Mouse (Mus musculus) MEL (cell line): ENCODE results near the gene Lrp10. TPM values are rescaled to one million over a fixed set of nuclear protein-coding genes. Genes with fewer than 3 reads are reported as not detected.
A peak's percentile ranks its signal among the peaks of the same experiment; 100 is the strongest.

ENCODE experiments used
- DNase-seq: peaks from one replicate; pipeline ENCODE4 v3.0.0; 2011; ENCODE audit warnings: low read depth, low spot score
- H3K27ac ChIP-seq: 2 replicates; pipeline ENCODE4 v1.5.1; 2012; ENCODE audit warnings: low read depth, mild to moderate bottlenecking, control low read depth, low read length, moderate library complexity; ENCODE audit not compliant: control insufficient read depth
- H3K27me3 ChIP-seq, 2 experiments: fragments of 150-350 bp in 1 of 2; sonication (generic) in 1 of 2; 2 replicates each; pipeline ENCODE4 v1.6.1; 2012; ENCODE audit warnings: low read length in 2 of 2, mild to moderate bottlenecking in 2 of 2, improper control_type of control experiment in 1 of 2, moderate library complexity in 1 of 2; ENCODE audit not compliant: insufficient read depth in 2 of 2, control insufficient read depth in 1 of 2
- H3K36me3 ChIP-seq, 2 experiments: 2 replicates each; pipeline ENCODE4 v1.6.1; 2012 to 2014; ENCODE audit warnings: low read length in 2 of 2, improper control_type of control experiment in 1 of 2, inconsistent platforms in 1 of 2, mild to moderate bottlenecking in 1 of 2; ENCODE audit not compliant: insufficient read depth in 2 of 2, control insufficient read depth in 1 of 2
- H3K4me1 ChIP-seq, 2 experiments: fragments of 150-350 bp in 1 of 2; sonication (generic) in 1 of 2; 2 replicates each; pipeline ENCODE4 v1.6.1; 2012; ENCODE audit warnings: low read length in 2 of 2, improper control_type of control experiment in 1 of 2, mild to moderate bottlenecking in 1 of 2; ENCODE audit not compliant: insufficient read depth in 2 of 2, control insufficient read depth in 1 of 2
- H3K4me3 ChIP-seq, 2 experiments: fragments of 150-350 bp in 1 of 2; sonication (generic) in 1 of 2; 2 replicates each; pipeline ENCODE4 v1.5.1; 2012; ENCODE audit warnings: low read depth in 2 of 2, low read length in 2 of 2, mild to moderate bottlenecking in 2 of 2, moderate library complexity in 2 of 2, control low read depth in 1 of 2, improper control_type of control experiment in 1 of 2; ENCODE audit not compliant: control insufficient read depth in 1 of 2, insufficient read depth in 1 of 2
- H3K79me2 ChIP-seq: 2 replicates; pipeline ENCODE4 v1.6.1; 2012; ENCODE audit warnings: mild to moderate bottlenecking, low read length, moderate library complexity; ENCODE audit not compliant: control insufficient read depth, poor library complexity, insufficient read depth
- H3K9ac ChIP-seq: 2 replicates; pipeline ENCODE4 v1.6.1; 2012; ENCODE audit warnings: low read depth, mild to moderate bottlenecking, control low read depth, low read length, moderate library complexity; ENCODE audit not compliant: control insufficient read depth, poor library complexity, severe bottlenecking
- H3K9me3 ChIP-seq: fragments of 150-350 bp; sonication (generic); replicated peaks from 2 replicates; pipeline ENCODE4 v1.6.1; 2012; ENCODE audit warnings: mild to moderate bottlenecking, low read length, improper control_type of control experiment, moderate library complexity; ENCODE audit not compliant: insufficient read depth
- BHLHE40 ChIP-seq: IDR thresholded peaks from 2 replicates; pipeline ENCODE4 v1.6.1; 2012; ENCODE audit warnings: low read depth, mild to moderate bottlenecking, inconsistent platforms, low read length, improper control_type of control experiment, borderline replicate concordance
- CTCF ChIP-seq, 3 experiments: IDR thresholded peaks in 2 of 3; conservative IDR thresholded peaks in 1 of 3; 2 replicates each; pipeline ENCODE4 v1.5.1; 2011 to 2012; ENCODE audit warnings: low read length in 3 of 3, low read depth in 2 of 3, mild to moderate bottlenecking in 2 of 3, improper control_type of control experiment in 1 of 3, inconsistent platforms in 1 of 3, mixed read lengths in 1 of 3, moderate library complexity in 1 of 3; ENCODE audit not compliant: control insufficient read depth in 1 of 3, insufficient read depth in 1 of 3, poor library complexity in 1 of 3, severe bottlenecking in 1 of 3
- EP300 ChIP-seq, 2 experiments: IDR thresholded peaks; 2 replicates each; pipeline ENCODE4 v1.6.1; 2011; ENCODE audit warnings: improper control_type of control experiment in 2 of 2, low read length in 2 of 2, low read depth in 1 of 2, mild to moderate bottlenecking in 1 of 2
- JUND ChIP-seq: IDR thresholded peaks from 2 replicates; pipeline ENCODE4 v1.6.1; 2011; ENCODE audit warnings: low read depth, mild to moderate bottlenecking, improper control_type of control experiment, low read length
- MAZ ChIP-seq: IDR thresholded peaks from 2 replicates; pipeline ENCODE4 v1.6.1; 2012; ENCODE audit warnings: low read depth, mild to moderate bottlenecking, inconsistent platforms, low read length, improper control_type of control experiment
- MXI1 ChIP-seq: IDR thresholded peaks from 2 replicates; pipeline ENCODE4 v1.6.1; 2011; ENCODE audit warnings: mild to moderate bottlenecking, low read depth, low read length, improper control_type of control experiment
- MYB ChIP-seq: IDR thresholded peaks from 2 replicates; pipeline ENCODE4 v1.6.1; 2011; ENCODE audit warnings: mild to moderate bottlenecking, low read depth, low read length, improper control_type of control experiment
- SIN3A ChIP-seq: IDR thresholded peaks from 2 replicates; pipeline ENCODE4 v1.6.1; 2012; ENCODE audit warnings: low read length, improper control_type of control experiment, inconsistent platforms
- SMC3 ChIP-seq: IDR thresholded peaks from 2 replicates; pipeline ENCODE4 v1.6.1; 2011; ENCODE audit warnings: low read depth, low read length, improper control_type of control experiment
- ZNF384 ChIP-seq: IDR thresholded peaks from 2 replicates; pipeline ENCODE4 v1.6.1; 2012; ENCODE audit warnings: low read depth, mild to moderate bottlenecking, inconsistent platforms, low read length, improper control_type of control experiment
- polyA plus RNA-seq, 2 experiments: library from polyadenylated mRNA; stranded (reverse) in 1 of 2; unstranded in 1 of 2; fragments of >175 nt in 1 of 2; fragments of >200 nt in 1 of 2; gene quantifications; 2 replicates each; pipeline versions ENCODE4 v1.2.1 to v1.2.4; 2012; ENCODE audit warnings: low replicate concordance in 2 of 2, low read depth in 1 of 2; ENCODE audit not compliant: insufficient read length in 2 of 2, insufficient read depth in 1 of 2, missing spikeins in 1 of 2
- total RNA-seq: library from RNA; depleted of rRNA; stranded (reverse); fragments of 300-350 nt; gene quantifications from 2 replicates; pipeline ENCODE4 v1.2.3, GENCODE M21; 2012

Lrp10 gene
- total and polyA plus RNA-seq, 3 experiments = 53.6 to 110 TPM; not detected in 1

DNA sequence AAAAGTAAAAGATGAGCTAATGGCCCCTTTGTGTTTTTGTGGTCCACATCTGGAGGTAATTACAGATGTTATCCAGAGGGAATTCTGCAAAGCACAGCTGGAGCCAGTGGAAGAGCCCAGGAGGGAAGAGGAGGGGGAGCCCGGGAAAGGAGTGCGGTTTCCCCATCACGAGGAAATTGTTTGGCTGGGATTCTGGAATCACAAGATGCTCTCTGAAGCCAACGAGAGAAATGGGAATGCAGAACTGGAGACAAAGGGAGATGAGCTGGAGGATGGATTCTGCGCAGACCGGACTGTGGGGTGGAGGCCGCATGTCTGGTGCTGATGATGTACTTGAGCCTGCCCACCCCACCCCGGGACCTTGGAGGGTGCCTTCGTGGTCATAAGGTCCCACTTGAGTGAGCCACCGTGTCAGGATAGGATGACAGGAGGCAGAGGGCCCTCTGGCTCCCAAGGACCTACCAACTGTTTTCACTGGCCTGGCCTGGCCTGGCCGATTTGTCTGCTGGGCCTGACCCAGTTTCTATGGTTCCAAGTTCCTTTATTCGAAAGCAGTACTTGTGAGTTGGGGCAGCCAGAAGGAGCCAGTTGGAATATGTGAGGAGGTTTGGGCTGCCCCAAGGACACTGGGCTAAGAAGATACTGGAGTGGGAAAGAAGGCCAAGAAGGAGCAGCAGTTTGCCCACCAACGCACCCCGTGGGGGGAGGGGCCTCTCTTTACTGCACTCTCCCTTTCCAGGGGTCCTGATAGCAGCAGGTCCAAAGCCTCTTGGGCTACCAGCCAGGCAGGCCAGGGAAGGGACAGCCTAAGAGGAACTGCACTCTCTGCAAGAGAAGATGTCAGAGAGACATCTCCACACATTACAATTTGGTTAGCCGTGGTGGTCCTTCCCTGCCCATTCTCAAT lies 20.0 kb upstream of the Lrp10 start:
- TF ChIP-seq EP300 (IDR thresholded peaks at IDR 0.05; ENCODE audit: low read depth in 1 of 2, low read length in 2 of 2) (no peak), ZNF384 (0 out of 2 replicates have a peak, but pooled peaks have one; percentile 45), MYB (no peak)
- TF ChIP-seq, all 39 proteins: peak for 1
- Histone ChIP-seq H3K4me3 (no peak overlapping the region), H3K27me3 (no peaks in the 10 kb centered on the region), H3K9me3 (no peaks in the 10 kb centered on the region), H3K27ac (no peak overlapping the region), H3K9ac (no peak overlapping the region), H3K4me1 (peaks cover 7 to 26% of the 10 kb centered on the region in 2 experiments), H3K36me3 (peaks cover 0 to 17% of the 10 kb centered on the region in 2 experiments; a peak in 2 of 4 replicates), H3K79me2 (no peaks in the 10 kb centered on the region)
- no peak for DNase-seq

DNA sequence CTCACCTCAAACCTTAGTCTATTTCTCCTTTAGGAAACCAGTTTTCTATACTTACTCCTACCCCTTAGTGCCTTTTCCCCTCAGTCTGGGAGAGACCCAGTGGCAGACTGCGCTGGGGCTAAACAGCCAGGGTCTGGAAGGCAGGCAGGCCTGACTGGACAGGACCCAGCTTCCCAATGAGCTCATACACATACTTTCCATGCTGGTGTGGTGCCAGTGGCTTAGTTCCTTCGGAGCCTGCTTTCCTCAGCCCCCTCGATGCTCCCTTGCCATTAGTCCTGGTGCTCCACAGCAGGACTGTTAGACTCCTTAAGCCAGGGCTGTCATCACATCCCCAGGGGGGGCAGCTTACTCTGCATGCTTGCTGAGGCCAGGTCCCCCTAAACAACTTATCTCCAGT lies 18.5 kb upstream of the Lrp10 start:
- no peak overlapping the region for H3K27ac ChIP-seq
- H3K4me3 ChIP-seq = no peak overlapping the region
- no peaks in the 10 kb centered on the region for H3K27me3 ChIP-seq
- DNase-seq = peak; percentile 34
- peaks cover 9 to 26% of the 10 kb centered on the region in 2 experiments for H3K4me1 ChIP-seq
- no peaks in the 10 kb centered on the region for H3K79me2 ChIP-seq
- H3K36me3 ChIP-seq = peaks cover 0 to 17% of the 10 kb centered on the region in 2 experiments; a peak in 2 of 4 replicates
- TF ChIP-seq SMC3 (no peak), EP300 (IDR thresholded peaks at IDR 0.05; ENCODE audit: low read depth in 1 of 2, low read length in 2 of 2) (peak in 1 of 2 experiments; percentile 39; a peak in 1 of 4 replicates), SIN3A (peak; percentile 14; the same call in 1 of the 2 replicates), ZNF384 (no peak)
- no peak overlapping the region; the same call in 1 of the 2 replicates for H3K9ac ChIP-seq
- no peaks in the 10 kb centered on the region for H3K9me3 ChIP-seq

DNA sequence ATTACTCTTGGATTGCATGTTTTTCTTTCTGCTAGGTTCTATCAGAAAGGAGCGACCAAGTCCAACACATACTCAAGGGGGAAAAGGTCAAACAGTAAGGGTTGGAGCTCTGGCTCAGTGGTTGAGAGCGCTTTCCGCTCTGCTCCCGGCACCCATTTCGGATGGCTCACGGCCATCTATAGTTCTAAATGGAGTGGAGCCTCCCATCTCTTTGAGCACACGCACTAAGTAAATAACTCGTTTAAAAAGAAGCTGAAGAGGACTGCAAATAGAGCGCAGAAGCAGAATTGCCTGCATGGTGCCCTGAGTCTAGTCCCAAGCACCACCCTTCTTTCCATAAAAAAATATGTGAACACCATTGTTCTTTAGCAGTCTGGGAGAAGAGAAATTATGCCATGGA lies 10.4 kb upstream of the Lrp10 start:
- H3K27me3 ChIP-seq = no peaks in the 10 kb centered on the region
- no peak overlapping the region for H3K27ac ChIP-seq
- no peak overlapping the region for H3K9ac ChIP-seq
- no peak for DNase-seq
- peaks cover 2 to 10% of the 10 kb centered on the region in 2 experiments for H3K4me1 ChIP-seq
- peaks cover 0 to 6% of the 10 kb centered on the region in 2 experiments; a peak in 2 of 4 replicates for H3K36me3 ChIP-seq
- no peaks in the 10 kb centered on the region for H3K79me2 ChIP-seq
- H3K9me3 ChIP-seq = no peaks in the 10 kb centered on the region
- H3K4me3 ChIP-seq = no peak overlapping the region
- no peak for TF ChIP-seq MXI1
- no peak for TF ChIP-seq BHLHE40
- no peak for TF ChIP-seq MAZ
- no peak for TF ChIP-seq CTCF (IDR thresholded peaks at IDR 0.05 in 2 of 3, conservative IDR thresholded peaks at IDR 0.05 in 1 of 3; ENCODE audit: control insufficient read depth in 1 of 3, insufficient read depth in 1 of 3, low read depth in 2 of 3, low read length in 3 of 3, poor library complexity in 1 of 3, severe bottlenecking in 1 of 3)
- no peak for TF ChIP-seq ZNF384
- no peak for TF ChIP-seq EP300 (IDR thresholded peaks at IDR 0.05; ENCODE audit: low read depth in 1 of 2, low read length in 2 of 2)
- TF ChIP-seq JUND = no peak
